Mouse (Mus musculus): ENCODE measurements at regions not wholly inside any gene's neighbourhood (a gene's known extent, or its start where the extent isn't known, plus 50 kb on each side); places are given as distances from the start of the nearest gene placed in this dataset.

GRCm38 (mm10) chr19:49415326-49415725, 1209.5 kb downstream of the Sorcs3 start:
- 63% methylated on average over 2 of the region's 2 CpGs for WGBS
- no peak for ATAC-seq (ENCODE audit: low FRiP score, low read depth)
- H3K9me3 ChIP-seq = no peaks in the 10 kb centered on the region

GRCm38 (mm10) chr19:49423059-49423900, 1217.5 kb downstream of the Sorcs3 start:
- H3K27ac ChIP-seq (replicated peaks) = no peak overlapping the region
- H3K9ac ChIP-seq (replicated peaks) = no peak overlapping the region
- H3K27me3 ChIP-seq = no peaks in the 10 kb centered on the region
- no peaks in the 10 kb centered on the region for H3K4me1 ChIP-seq
- no peaks in the 10 kb centered on the region for H3K9me3 ChIP-seq
- WGBS = 81% methylated on average over 7 of the region's 7 CpGs
- ATAC-seq (ENCODE audit: low FRiP score, low read depth) = no peak
- H3K4me3 ChIP-seq = no peak overlapping the region
- no peak overlapping the region for H3K4me2 ChIP-seq (replicated peaks)
- no peaks in the 10 kb centered on the region for H3K36me3 ChIP-seq

More at GRCm38 (mm10) chr19:49415326-49415725, 1209.5 kb downstream of the Sorcs3 start:
- Histone ChIP-seq H3K4me3 (no peak overlapping the region), H3K27ac (replicated peaks) (no peak overlapping the region), H3K36me3 (no peaks in the 10 kb centered on the region), H3K4me2 (replicated peaks) (no peak overlapping the region), H3K27me3 (no peaks in the 10 kb centered on the region), H3K9ac (replicated peaks) (no peak overlapping the region), H3K4me1 (no peaks in the 10 kb centered on the region)

Data from midbrain, embryonic 12.5 days (tissue).